Mouse (Mus musculus) kidney, postnatal 10 days (tissue): ENCODE measurements around the gene Cmtm1.
"Not testable (repeated sequence)": the region's sequence is repeated elsewhere in the genome, so short reads cannot be mapped to it uniquely, and the experiment has no call there.

Experiments used
- DNase-seq: peaks from one replicate; pipeline ENCODE4 v3.0.0; 2021; ENCODE audit warnings: mixed read lengths

Cmtm1 gene

GRCm38 (mm10) chr8:104313311-104313710, 3.4 kb upstream of the Cmtm1 start:
- peak; percentile 59 for DNase-seq

GRCm38 (mm10) chr8:104312023-104312422, 2.1 kb upstream of the Cmtm1 start:
- not testable (repeated sequence) for DNase-seq

GRCm38 (mm10) chr8:104308341-104308740, 1.6 kb downstream of the Cmtm1 start:
- not testable (repeated sequence) for DNase-seq

GRCm38 (mm10) chr8:104304962-104305361, 5.0 kb downstream of the Cmtm1 start:
- no peak for DNase-seq

GRCm38 (mm10) chr8:104302536-104302935, 7.4 kb downstream of the Cmtm1 start:
- not testable (repeated sequence) for DNase-seq

GRCm38 (mm10) chr8:104301577-104301976, 8.4 kb downstream of the Cmtm1 start:
- peak; percentile 7 for DNase-seq

GRCm38 (mm10) chr8:104294396-104294795, 15.5 kb downstream of the Cmtm1 start:
- DNase-seq: no peak

GRCm38 (mm10) chr8:104293081-104293480, 16.9 kb downstream of the Cmtm1 start, which contains the start of gene Cmtm2a:
Gene Cmtm2a (minus strand): TSS chr8:104293181.
- not testable (repeated sequence) for DNase-seq

GRCm38 (mm10) chr8:104268937-104269440, 41.0 kb downstream of the Cmtm1 start:
- no peak for DNase-seq

- DNase-seq: no peak
Observed at GRCm38 (mm10) chr8:104268368-104268767, 41.6 kb downstream of the Cmtm1 start.

- DNase-seq: not testable (repeated sequence)
Observed at GRCm38 (mm10) chr8:104264271-104264935, 45.5 kb downstream of the Cmtm1 start.

GRCm38 (mm10) chr8:104261802-104262201, 48.1 kb downstream of the Cmtm1 start:
- DNase-seq: not testable (repeated sequence)

- DNase-seq: peak; percentile 31
Observed at GRCm38 (mm10) chr8:104253016-104253415, 56.9 kb downstream of the Cmtm1 start.

GRCm38 (mm10) chr8:104251461-104251860, 58.5 kb downstream of the Cmtm1 start:
- DNase-seq: peak; percentile 47

- peak; percentile 93 for DNase-seq
Observed at GRCm38 (mm10) chr8:104250439-104251367, 59.2 kb downstream of the Cmtm1 start, which contains the start of gene Cklf. Gene Cklf (plus strand): TSS chr8:104250861.

GRCm38 (mm10) chr8:104249442-104249996, 60.4 kb downstream of the Cmtm1 start:
- no peak for DNase-seq

GRCm38 (mm10) chr8:104248276-104248675, 61.7 kb downstream of the Cmtm1 start, which contains the start of gene Tk2:
Gene Tk2 (minus strand): TSS chr8:104248558.
- peak; percentile 92 for DNase-seq

- peak; percentile 24 for DNase-seq
Observed at GRCm38 (mm10) chr8:104247908-104248275, 62.1 kb downstream of the Cmtm1 start.

- DNase-seq: peak; percentile 50
Observed at GRCm38 (mm10) chr8:104247054-104247907, 62.7 kb downstream of the Cmtm1 start.

- DNase-seq: no peak
Observed at GRCm38 (mm10) chr8:104246621-104247020, 63.3 kb downstream of the Cmtm1 start.
